Mouse (Mus musculus): Measurements from ENCODE around the gene Dgkd.

GRCm38 (mm10) chr1:87825281-87825680 is 27.8 kb upstream of the Dgkd start:
- no peak for TF ChIP-seq CTCF (IDR thresholded peaks at IDR 0.05; ENCODE audit: extremely low read depth, insufficient read depth, low read length)
- no peak for TF ChIP-seq POLR2A (IDR thresholded peaks at IDR 0.05; ENCODE audit: extremely low read depth, insufficient read depth, low read length)
